Mouse (Mus musculus) megakaryocyte-erythroid progenitor cell, adult 5 weeks (primary cell): ENCODE measurements around the gene Stk25. TPM values are rescaled to one million over a fixed set of nuclear protein-coding genes. Genes with fewer than 3 reads are reported as not detected.

Experiments used
- polyA plus RNA-seq: library from polyadenylated mRNA; stranded (reverse); fragments of >175 nt; gene quantifications from 2 replicates; pipeline ENCODE4 v1.2.3, GENCODE M21; 2012

The Stk25 gene
- 28.1 and 31.0 TPM in 2 replicates for polyA plus RNA-seq

GRCm38 (mm10) chr1:93658559-93658958 is at the start of gene Stk25:
Gene Stk25 (minus strand): TSS chr1:93658659.

GRCm38 (mm10) chr1:93685401-93686244 is 27.2 kb upstream of the Stk25 start, which contains the start of gene Bok:
Gene Bok (plus strand): TSS chr1:93685660.

Other genes starting within 250 kb of the Stk25 start
- 38.1 and 39.8 TPM in 2 replicates for gene Hdlbp, start 179.8 kb downstream of the Stk25 start, polyA plus RNA-seq
- 0.44 and 0.47 TPM in 2 replicates for gene Farp2, start 146.6 kb downstream of the Stk25 start, polyA plus RNA-seq
- 1.6 and 2.7 TPM in 2 replicates for gene Bok, start 27.0 kb upstream of the Stk25 start, polyA plus RNA-seq
- 5.5 and 6.0 TPM in 2 replicates for gene Atg4b, start 92.8 kb upstream of the Stk25 start, polyA plus RNA-seq
- gene Thap4, start 96.2 kb upstream of the Stk25 start, polyA plus RNA-seq, result 62.1 and 66.7 TPM in 2 replicates
- 78.9 and 90.3 TPM in 2 replicates for gene Dtymk, start 143.3 kb upstream of the Stk25 start, polyA plus RNA-seq
- 1.8 TPM in 2 replicates for gene Ing5, start 145.3 kb upstream of the Stk25 start, polyA plus RNA-seq
- gene D2hgdh, start 166.2 kb upstream of the Stk25 start, polyA plus RNA-seq, result 3.7 and 4.3 TPM in 2 replicates
- gene Gal3st2, start 202.6 kb upstream of the Stk25 start, polyA plus RNA-seq, result not detected in 2 replicates